Mouse (Mus musculus) C2C12 (cell line): ENCODE data around the gene Sox5.

ENCODE experiments used
- CTCF ChIP-seq: IDR thresholded peaks from one replicate; pipeline ENCODE4 v1.5.1; 2011; ENCODE audit not compliant: control insufficient read depth, insufficient read depth, insufficient read length
- MYOD1 ChIP-seq: IDR thresholded peaks from one replicate; pipeline ENCODE4 v1.6.1; 2011; ENCODE audit warnings: low read depth; ENCODE audit not compliant: control insufficient read depth, insufficient read length

DNA sequence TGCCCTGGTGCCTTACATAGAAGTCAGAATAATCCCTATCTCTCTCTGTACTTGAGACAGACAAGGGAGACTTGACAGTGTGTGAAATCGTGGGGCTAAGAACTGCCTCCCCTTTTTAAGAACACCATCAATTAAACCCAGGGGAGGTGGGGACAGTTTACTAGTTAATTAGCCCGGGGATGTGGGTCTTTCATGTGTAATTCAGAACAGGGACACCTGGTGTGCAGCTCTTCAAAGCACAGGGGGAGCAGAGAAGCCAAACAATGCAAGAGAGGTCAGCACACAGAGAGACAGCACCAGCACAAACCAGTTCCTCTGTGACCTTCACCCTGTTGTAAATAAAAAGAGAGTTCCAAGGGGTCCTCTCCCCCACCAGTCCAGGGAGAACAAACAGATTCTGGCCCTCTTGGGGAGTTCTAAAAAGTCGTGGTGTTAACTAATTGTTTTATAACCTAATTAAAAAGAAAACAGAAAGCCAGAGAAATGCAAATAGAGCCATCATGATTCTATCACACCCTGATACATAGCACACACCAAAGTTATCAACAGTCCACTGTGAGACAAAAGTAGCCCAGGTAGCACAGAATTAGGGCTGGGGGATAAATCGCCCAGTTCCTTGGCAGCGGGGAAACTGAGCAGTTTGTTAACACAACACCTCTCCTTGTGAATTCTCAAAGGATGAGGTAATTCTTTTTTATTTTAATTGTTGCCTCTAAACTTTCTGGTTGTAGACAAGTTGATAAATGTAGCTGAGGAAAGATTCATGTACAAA is 420.3 kb downstream of the Sox5 start:
- TF ChIP-seq CTCF, result no peak
- no peak for TF ChIP-seq MYOD1
